Mouse (Mus musculus) brown adipose tissue, adult 24 weeks (tissue): Measurements from ENCODE around the gene Scamp4. TPM values are rescaled to one million over a fixed set of nuclear protein-coding genes. Genes with fewer than 3 reads are reported as not detected.

Experiments
- H3K27ac ChIP-seq: fragments of 200-500 bp; replicated peaks from 2 replicates; pipeline ENCODE4 v1.5.1; 2012; ENCODE audit warnings: low read depth, mild to moderate bottlenecking, low read length
- H3K4me1 ChIP-seq: fragments of 200-500 bp; 2 replicates; pipeline ENCODE4 v1.6.1; 2012; ENCODE audit warnings: low read length, mixed read lengths; ENCODE audit not compliant: control insufficient read depth, insufficient read depth, insufficient read length
- H3K4me3 ChIP-seq: fragments of 200-500 bp; 2 replicates; pipeline ENCODE4 v1.5.1; 2012; ENCODE audit warnings: low read depth, mild to moderate bottlenecking, low read length, moderate library complexity; ENCODE audit not compliant: insufficient read depth
- polyA plus RNA-seq: library from polyadenylated mRNA; stranded (reverse); fragments of >200 nt; gene quantifications from 2 replicates; pipeline ENCODE4 v1.2.4, GENCODE M21; 2012; ENCODE audit not compliant: missing spikeins, insufficient read depth, insufficient read length

Gene Scamp4
- polyA plus RNA-seq, 1 experiment = 16.2 TPM

GRCm38 (mm10) chr10:80613821-80614220, 11.1 kb downstream of the Scamp4 start:
- Histone ChIP-seq H3K4me1 (no peaks in the 10 kb centered on the region), H3K27ac (no peak overlapping the region), H3K4me3 (no peak overlapping the region)

GRCm38 (mm10) chr10:80614351-80614750, 11.7 kb downstream of the Scamp4 start:
- Histone ChIP-seq H3K4me1 (no peaks in the 10 kb centered on the region), H3K27ac (no peak overlapping the region), H3K4me3 (no peak overlapping the region)

- Histone ChIP-seq H3K27ac (peak overlapping the region; percentile 20), H3K4me1 (no peaks in the 10 kb centered on the region), H3K4me3 (no peak overlapping the region)
These were observed 15.5 kb downstream of the Scamp4 start for GRCm38 (mm10) chr10:80618181-80618580.

DNA sequence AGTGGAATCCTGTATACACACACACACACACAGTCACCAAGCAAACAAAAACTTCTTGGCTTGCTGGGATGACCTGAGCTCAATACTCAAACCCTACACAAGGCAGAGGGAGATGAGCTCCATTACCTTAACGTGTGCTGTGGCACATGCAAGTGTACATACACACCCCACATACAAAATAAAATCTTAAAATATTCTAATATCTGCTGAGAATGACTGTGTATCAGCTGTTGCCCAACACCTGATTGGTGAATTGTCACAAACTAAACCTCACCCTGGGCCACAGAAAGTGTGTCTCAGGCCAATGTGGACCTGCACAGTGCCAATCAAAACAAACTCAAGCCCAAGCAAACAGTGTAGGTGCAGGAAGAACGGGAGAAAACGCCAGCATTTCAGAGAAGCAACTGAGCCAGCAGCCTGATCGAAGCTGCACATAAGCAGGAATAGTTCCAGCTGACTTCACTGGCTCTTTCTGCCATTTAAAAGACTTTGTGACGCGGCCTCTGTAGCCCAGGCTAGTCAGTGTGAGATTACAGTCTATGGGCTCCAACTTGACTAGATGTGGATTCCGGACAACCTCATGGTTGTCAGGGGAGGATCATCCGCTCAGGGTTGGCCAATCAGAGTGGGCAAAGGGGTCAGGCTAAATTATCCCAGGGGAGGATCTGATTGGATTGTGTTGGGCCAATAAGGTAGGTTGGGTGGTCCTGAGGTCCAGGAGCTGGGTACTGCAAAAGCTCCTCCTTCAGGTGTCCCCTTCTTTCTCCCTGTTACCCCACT, 17.0 kb downstream of the Scamp4 start:
- Histone ChIP-seq H3K4me3 (no peak overlapping the region), H3K27ac (no peak overlapping the region), H3K4me1 (peaks cover 5% of the 10 kb centered on the region; the same call in 1 of the 2 replicates)

- Histone ChIP-seq H3K4me3 (no peak overlapping the region), H3K27ac (no peak overlapping the region), H3K4me1 (peaks cover 5% of the 10 kb centered on the region; the same call in 1 of the 2 replicates)
These were observed 17.7 kb downstream of the Scamp4 start for GRCm38 (mm10) chr10:80620365-80620764.

GRCm38 (mm10) chr10:80620796-80621689, 18.4 kb downstream of the Scamp4 start:
- peak overlapping the region; percentile 68 for H3K4me3 ChIP-seq
- peak overlapping the region; percentile 9; the same call in 1 of the 2 replicates for H3K27ac ChIP-seq
- H3K4me1 ChIP-seq = peaks cover 5% of the 10 kb centered on the region; the same call in 1 of the 2 replicates

- Histone ChIP-seq H3K27ac (peak overlapping the region; percentile 9; the same call in 1 of the 2 replicates), H3K4me3 (peak overlapping the region; percentile 68), H3K4me1 (peaks cover 5% of the 10 kb centered on the region; the same call in 1 of the 2 replicates)
These were observed 18.9 kb downstream of the Scamp4 start for GRCm38 (mm10) chr10:80621690-80621939.

GRCm38 (mm10) chr10:80621940-80622660, 19.4 kb downstream of the Scamp4 start:
- Histone ChIP-seq H3K4me1 (peaks cover 5% of the 10 kb centered on the region; the same call in 1 of the 2 replicates), H3K27ac (peak overlapping the region; percentile 85), H3K4me3 (peak overlapping the region; percentile 68)

DNA sequence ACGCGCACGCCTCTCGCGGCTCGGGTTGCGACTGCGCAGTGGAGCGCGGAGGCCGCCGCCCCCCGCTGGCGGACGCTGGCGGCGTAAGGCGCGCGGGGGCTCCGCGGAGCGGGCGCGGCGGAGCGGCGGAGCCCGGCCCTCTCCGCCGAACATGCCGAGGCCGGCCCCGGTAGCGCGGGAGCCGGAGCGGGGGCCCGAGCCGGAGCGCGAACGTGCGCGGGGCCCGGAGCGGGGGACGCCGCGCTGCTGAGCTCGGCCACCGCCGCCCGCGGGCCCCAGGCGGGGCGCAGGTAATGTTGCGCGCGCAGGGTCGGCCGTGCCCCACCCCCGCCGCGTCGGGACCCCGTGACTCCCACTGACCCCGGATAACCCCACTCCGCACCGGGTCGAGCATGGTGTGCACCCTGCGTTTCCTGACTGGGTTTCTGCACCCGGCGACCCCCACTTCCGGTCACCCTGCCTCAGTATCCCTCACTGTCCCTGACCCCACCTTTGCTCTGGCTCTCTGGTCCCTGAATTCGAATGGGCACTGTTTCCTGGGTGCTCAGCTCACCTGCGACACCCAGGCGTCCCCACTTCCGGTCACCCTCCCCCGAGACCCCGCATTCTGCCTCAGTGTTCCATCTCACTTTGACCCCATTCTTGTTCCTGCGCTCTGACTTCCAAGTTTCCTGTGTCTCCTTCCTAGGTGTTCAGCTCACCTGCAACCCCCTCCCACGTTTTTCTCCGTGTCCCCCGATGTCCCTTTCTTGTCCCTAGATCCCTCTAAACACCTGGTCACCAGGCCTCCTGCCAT, 20.2 kb downstream of the Scamp4 start, which contains the start of gene Csnk1g2:
Gene Csnk1g2, plus strand, starts transcription at position 178 of the 796 bp plus-strand sequence.
- peak within 1 kb of the TSS; percentile 87 for H3K4me3 ChIP-seq
- peaks cover 12% of the 10 kb centered on the region for H3K4me1 ChIP-seq
- H3K27ac ChIP-seq = peak within 1 kb of the TSS; percentile 88

GRCm38 (mm10) chr10:80623457-80624191, 21.0 kb downstream of the Scamp4 start:
- H3K4me1 ChIP-seq = peaks cover 18% of the 10 kb centered on the region
- peak overlapping the region; percentile 88 for H3K27ac ChIP-seq
- peak overlapping the region; percentile 87 for H3K4me3 ChIP-seq

GRCm38 (mm10) chr10:80625764-80626163, 23.1 kb downstream of the Scamp4 start:
- Histone ChIP-seq H3K4me3 (no peak overlapping the region), H3K4me1 (peaks cover 36% of the 10 kb centered on the region), H3K27ac (no peak overlapping the region)

DNA sequence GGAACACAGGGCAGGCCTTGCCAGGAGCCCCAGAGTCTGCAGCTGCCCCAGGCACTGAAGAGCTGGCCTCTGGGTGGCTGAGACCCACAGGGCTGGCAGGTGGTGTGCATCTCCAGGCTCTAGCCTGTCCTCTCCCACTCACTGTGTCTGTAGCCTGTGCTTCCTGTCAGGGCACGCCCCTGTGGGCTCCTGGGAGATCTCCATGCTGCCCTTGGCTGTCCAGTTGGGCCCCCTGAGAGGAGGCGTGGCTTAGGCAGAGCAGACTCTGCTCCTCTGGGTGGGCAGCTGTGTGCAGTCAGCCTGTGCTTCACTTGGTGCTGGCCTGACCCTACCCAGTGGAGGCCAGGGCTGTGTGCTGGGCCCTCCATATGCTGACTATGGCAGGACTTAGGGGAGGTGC, 25.0 kb downstream of the Scamp4 start:
- Histone ChIP-seq H3K4me1 (peaks cover 36% of the 10 kb centered on the region), H3K4me3 (no peak overlapping the region), H3K27ac (no peak overlapping the region)

DNA sequence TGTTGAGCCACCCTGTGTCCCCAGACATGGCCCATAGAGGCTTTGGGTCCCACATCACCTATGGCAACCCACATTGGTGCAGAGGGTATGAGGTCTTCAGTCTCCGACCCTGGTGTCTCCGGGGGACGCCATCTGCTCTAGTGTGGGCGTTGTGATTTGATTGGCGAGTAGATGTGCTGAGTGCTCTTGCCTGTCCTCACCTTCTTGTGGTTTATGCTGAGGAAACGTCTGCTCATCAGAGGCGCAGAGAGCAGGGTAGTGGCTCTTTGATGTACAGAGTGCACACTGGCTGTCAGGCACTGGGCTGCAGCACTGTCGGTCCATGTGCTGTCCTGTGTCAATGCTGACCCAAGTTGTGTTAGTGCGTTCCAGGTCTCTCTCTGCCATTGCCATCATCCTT, 26.3 kb downstream of the Scamp4 start:
- Histone ChIP-seq H3K4me1 (peaks cover 36% of the 10 kb centered on the region), H3K4me3 (no peak overlapping the region), H3K27ac (no peak overlapping the region)

DNA sequence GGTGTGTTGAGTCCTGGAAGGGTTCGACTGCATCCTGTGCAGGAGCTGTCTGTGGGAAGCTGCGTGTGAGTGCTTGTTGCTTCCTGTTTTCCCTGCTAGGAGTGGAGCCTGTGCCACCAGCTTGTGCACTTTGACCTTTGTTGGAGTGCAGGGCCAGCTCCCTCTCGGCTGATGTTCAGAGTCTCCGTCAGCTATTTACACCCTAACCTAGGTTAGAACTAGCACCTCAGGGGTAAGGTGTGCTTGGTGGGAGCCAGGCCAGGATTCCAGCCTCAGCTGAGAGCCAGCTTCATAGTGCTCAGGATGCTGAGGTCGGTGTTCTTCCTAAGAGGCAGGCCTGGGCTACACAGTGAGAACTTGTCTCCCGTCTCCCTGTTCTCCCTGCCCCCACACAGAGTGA, 32.7 kb downstream of the Scamp4 start:
- Histone ChIP-seq H3K4me1 (peaks cover 2% of the 10 kb centered on the region; the same call in 1 of the 2 replicates), H3K4me3 (no peak overlapping the region), H3K27ac (no peak overlapping the region)
